Mouse (Mus musculus) small intestine, adult 2 months (tissue): ENCODE results near the gene Rpl9. TPM values are rescaled to one million over a fixed set of nuclear protein-coding genes. Genes with fewer than 3 reads are reported as not detected.

Experiments used
- H3K27ac ChIP-seq: fragments of 200-500 bp; 2 replicates; pipeline ENCODE4 v1.5.1; 2012; ENCODE audit warnings: low read depth, low read length, control low read depth, inconsistent platforms; ENCODE audit not compliant: insufficient read depth
- H3K27me3 ChIP-seq: fragments of 200-500 bp; 2 replicates; pipeline ENCODE4 v1.6.1; 2012; ENCODE audit warnings: mild to moderate bottlenecking, moderate library complexity, low read length, inconsistent platforms; ENCODE audit not compliant: control insufficient read depth, insufficient read depth
- H3K36me3 ChIP-seq: fragments of 200-500 bp; 2 replicates; pipeline ENCODE4 v1.6.1; 2012; ENCODE audit warnings: mild to moderate bottlenecking, low read length, control low read depth, inconsistent platforms; ENCODE audit not compliant: control insufficient read depth, insufficient read depth
- H3K4me1 ChIP-seq: fragments of 200-500 bp; 2 replicates; pipeline ENCODE4 v1.6.1; 2012; ENCODE audit warnings: low read length, inconsistent platforms, mixed read lengths; ENCODE audit not compliant: control insufficient read depth, insufficient read depth, insufficient read length
- H3K4me3 ChIP-seq: fragments of 200-500 bp; 2 replicates; pipeline ENCODE4 v1.5.1; 2012; ENCODE audit warnings: low read depth, mild to moderate bottlenecking, control low read depth, inconsistent platforms, low read length, moderate library complexity
- CTCF ChIP-seq: fragments of 200-500 bp; IDR thresholded peaks from 2 replicates; pipeline ENCODE4 v1.5.1; 2012; ENCODE audit warnings: low read depth, mild to moderate bottlenecking, control low read depth, inconsistent platforms, low read length, moderate library complexity, mixed read lengths; ENCODE audit not compliant: insufficient replicate concordance, insufficient read length; ENCODE audit errors: extremely low read depth
- POLR2A ChIP-seq: fragments of 200-500 bp; IDR thresholded peaks from 2 replicates; pipeline ENCODE4 v1.6.1; 2012; ENCODE audit warnings: low read depth, mild to moderate bottlenecking, control low read depth, inconsistent platforms, low read length, moderate library complexity
- WGBS: fragments of 180-500 bp; shearing (Covaris S2); methylation state at CpG from one replicate; pipeline ENCODE4 v1.1.7; 2018; 5-methylcytosine and 5-hydroxymethylcytosine counted together
- polyA plus RNA-seq: library from polyadenylated mRNA; depleted of rRNA; stranded (reverse); fragments of >200 nt; gene quantifications from 2 replicates; pipeline ENCODE4 v1.2.3, GENCODE M21; 2012; rRNA removed

Gene Rpl9
- polyA plus RNA-seq, 1 experiment: 62.6 TPM

GRCm38 (mm10) chr5:65340167-65340566 is 51.1 kb downstream of the Rpl9 start:
- Histone ChIP-seq H3K27ac (no peak overlapping the region), H3K27me3 (no peaks in the 10 kb centered on the region), H3K36me3 (no peaks in the 10 kb centered on the region), H3K4me3 (no peak overlapping the region), H3K4me1 (no peaks in the 10 kb centered on the region)
- WGBS: 23% methylated on average over 4 of the region's 4 CpGs
- TF ChIP-seq CTCF (no peak), POLR2A (no peak)

- H3K36me3 ChIP-seq: no peaks in the 10 kb centered on the region
- H3K4me1 ChIP-seq: no peaks in the 10 kb centered on the region
- H3K27me3 ChIP-seq: no peaks in the 10 kb centered on the region
- 82% methylated on average over 6 of the region's 6 CpGs for WGBS
- peak; percentile 35; the same call in 1 of the 2 replicates for TF ChIP-seq CTCF
- TF ChIP-seq POLR2A: no peak
- no peak overlapping the region for H3K27ac ChIP-seq
- H3K4me3 ChIP-seq: no peak overlapping the region
Observed at GRCm38 (mm10) chr5:65338394-65338793, 52.9 kb downstream of the Rpl9 start.

Other genes with a start within 250 kb of the Rpl9 start
- 0.34 and 0.70 TPM in 2 replicates for gene Wdr19, start 191.7 kb downstream of the Rpl9 start, polyA plus RNA-seq
- 2.1 and 4.2 TPM in 2 replicates for gene Rfc1, start 55.8 kb downstream of the Rpl9 start, polyA plus RNA-seq
- gene Klb, start 43.1 kb downstream of the Rpl9 start, polyA plus RNA-seq: 0.22 and 0.74 TPM in 2 replicates
- 3.6 and 8.4 TPM in 2 replicates for gene Lias, start 53 bp upstream of the Rpl9 start, polyA plus RNA-seq
- 32.0 and 33.2 TPM in 2 replicates for gene Ugdh, start 44.5 kb upstream of the Rpl9 start, polyA plus RNA-seq
- 1.4 TPM in 1 of 2 replicates, not detected in the other for gene Gm43552, start 101.4 kb upstream of the Rpl9 start, polyA plus RNA-seq
- 53.0 and 72.3 TPM in 2 replicates for gene Smim14, start 145.7 kb upstream of the Rpl9 start, polyA plus RNA-seq
- 5.7 and 13.6 TPM in 2 replicates for gene Ube2k, start 145.8 kb upstream of the Rpl9 start, polyA plus RNA-seq